Mouse (Mus musculus) kidney, adult 2 months (tissue): Measurements from ENCODE around the gene Rfc5.

Source experiments
- CTCF ChIP-seq: fragments of 200-500 bp; conservative IDR thresholded peaks from 2 replicates; pipeline ENCODE4 v1.5.1; 2011; ENCODE audit warnings: low read depth, mild to moderate bottlenecking, control low read depth, low read length, moderate library complexity, mixed read lengths; ENCODE audit not compliant: insufficient read depth, insufficient read length
- POLR2A ChIP-seq: fragments of 200-500 bp; IDR thresholded peaks from one replicate; pipeline ENCODE4 v1.6.1; 2011; ENCODE audit warnings: low read depth, low read length, control low read depth

GRCm38 (mm10) chr5:117380199-117380598 is 8.6 kb downstream of the Rfc5 start:
- TF ChIP-seq POLR2A (no peak), CTCF (no peak)
